Mouse (Mus musculus) heart, embryonic 12.5 days (tissue): Measurements from ENCODE around the gene Atf4. TPM values are rescaled to one million over a fixed set of nuclear protein-coding genes. Genes with fewer than 3 reads are reported as not detected.

ENCODE experiments used
- ATAC-seq: fragments of 200-750 bp; cut with Nextera tagmentation; 2 replicates; pipeline ENCODE4 v1.8.0; 2017; ENCODE audit warnings: moderate TSS enrichment, moderate library complexity; ENCODE audit not compliant: insufficient number of reproducible peaks, low FRiP score
- H3K27ac ChIP-seq: fragments of 300-500 bp; sonication (generic); 2 replicates; pipeline ENCODE4 v1.5.1; 2016; ENCODE audit warnings: mild to moderate bottlenecking, moderate library complexity; ENCODE audit not compliant: poor library complexity, severe bottlenecking
- H3K27me3 ChIP-seq: fragments of 300-500 bp; sonication (generic); replicated peaks from 2 replicates; pipeline ENCODE4 v1.6.1; 2016; ENCODE audit warnings: mild to moderate bottlenecking, moderate library complexity
- H3K36me3 ChIP-seq: fragments of 300-500 bp; sonication (generic); 2 replicates; pipeline ENCODE4 v1.6.1; 2016; ENCODE audit warnings: mild to moderate bottlenecking, moderate library complexity
- H3K4me1 ChIP-seq: fragments of 300-500 bp; sonication (generic); replicated peaks from 2 replicates; pipeline ENCODE4 v1.6.1; 2016; ENCODE audit warnings: mild to moderate bottlenecking
- H3K4me2 ChIP-seq: fragments of 300-500 bp; sonication (generic); 2 replicates; pipeline ENCODE4 v1.6.1; 2016; ENCODE audit warnings: mild to moderate bottlenecking, moderate library complexity
- H3K4me3 ChIP-seq: fragments of 300-500 bp; sonication (generic); 2 replicates; pipeline ENCODE4 v1.5.1; 2016; ENCODE audit warnings: mild to moderate bottlenecking
- H3K9ac ChIP-seq: fragments of 300-500 bp; sonication (generic); 2 replicates; pipeline ENCODE4 v1.6.1; 2016; ENCODE audit warnings: mild to moderate bottlenecking, moderate library complexity
- H3K9me3 ChIP-seq: fragments of 300-500 bp; sonication (generic); replicated peaks from 2 replicates; pipeline ENCODE4 v1.6.1; 2016; ENCODE audit warnings: mild to moderate bottlenecking, moderate library complexity
- WGBS: fragments of 180-500 bp; shearing (Covaris S2); methylation state at CpG from one replicate; pipeline ENCODE4 v1.1.7; 2016; 5-methylcytosine and 5-hydroxymethylcytosine counted together
- polyA plus RNA-seq: library from polyadenylated mRNA; unstranded; fragments of >200 nt; fragmentation: Nextera tagmentation; extraction: Ambion mirVana; gene quantifications from 2 replicates; pipeline ENCODE4 v1.2.1, GENCODE M21; 2016

Gene Atf4
- polyA plus RNA-seq, 1 experiment from 2014 or later = 76.4 TPM

DNA sequence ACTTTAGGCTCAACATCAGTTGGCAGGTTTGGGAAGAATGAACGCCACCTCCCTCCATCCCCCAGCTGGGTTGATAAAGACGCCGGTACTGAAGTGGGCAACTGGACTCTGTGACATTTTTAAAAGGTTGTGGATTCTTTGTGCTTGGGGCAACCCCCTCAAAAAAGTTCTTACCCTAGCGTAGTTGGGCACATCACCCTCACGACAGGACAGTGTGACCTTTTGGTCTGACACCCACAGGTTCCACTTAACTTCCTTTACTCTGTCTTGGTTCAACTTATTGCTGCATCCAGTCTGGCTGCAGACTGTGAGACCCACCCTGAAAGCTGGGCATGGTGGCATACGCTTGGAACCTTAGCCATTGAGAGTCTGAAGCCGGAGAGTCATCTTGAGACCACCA is 31.2 kb upstream of the Atf4 start:
- H3K4me2 ChIP-seq = peak overlapping the region; percentile 7; the same call in 1 of the 2 replicates
- H3K9ac ChIP-seq = no peak overlapping the region
- 57% methylated on average over 7 of the region's 7 CpGs for WGBS
- H3K9me3 ChIP-seq = no peaks in the 10 kb centered on the region
- no peaks in the 10 kb centered on the region for H3K27me3 ChIP-seq
- H3K36me3 ChIP-seq = no peaks in the 10 kb centered on the region
- peaks cover 20% of the 10 kb centered on the region for H3K4me1 ChIP-seq
- no peak for ATAC-seq
- no peak overlapping the region for H3K27ac ChIP-seq
- no peak overlapping the region for H3K4me3 ChIP-seq

DNA sequence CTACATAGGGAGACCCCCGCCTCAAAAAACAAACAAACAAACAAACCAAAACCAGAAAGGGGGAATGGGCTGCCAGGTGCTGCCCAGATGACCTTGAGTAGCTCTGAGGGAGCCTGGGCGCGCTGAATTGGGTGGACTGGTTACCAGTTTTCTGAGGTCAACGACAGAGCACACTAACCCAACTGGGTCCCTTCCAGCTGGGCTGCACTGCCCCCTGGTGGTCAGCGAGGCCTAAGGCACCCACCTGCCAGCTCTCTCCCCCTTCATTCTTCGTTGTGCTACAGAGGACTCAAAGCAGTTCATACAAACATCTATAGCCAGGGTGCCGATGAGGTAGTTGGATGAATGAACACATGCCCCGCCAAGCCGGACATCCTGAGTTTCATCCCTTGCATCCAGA is 29.8 kb upstream of the Atf4 start:
- no peak overlapping the region for H3K9ac ChIP-seq
- H3K4me2 ChIP-seq = no peak overlapping the region
- H3K4me1 ChIP-seq = peaks cover 12% of the 10 kb centered on the region
- no peaks in the 10 kb centered on the region for H3K9me3 ChIP-seq
- H3K27ac ChIP-seq = no peak overlapping the region
- 0 out of 2 replicates have a peak, but pooled peaks have one; percentile 37 for ATAC-seq
- H3K27me3 ChIP-seq = no peaks in the 10 kb centered on the region
- H3K36me3 ChIP-seq = no peaks in the 10 kb centered on the region
- 25% methylated on average over 9 of the region's 9 CpGs for WGBS
- no peak overlapping the region for H3K4me3 ChIP-seq

- Histone ChIP-seq H3K4me2 (no peak overlapping the region), H3K36me3 (no peaks in the 10 kb centered on the region), H3K4me3 (no peak overlapping the region), H3K9ac (no peak overlapping the region), H3K27me3 (no peaks in the 10 kb centered on the region), H3K27ac (no peak overlapping the region), H3K9me3 (no peaks in the 10 kb centered on the region), H3K4me1 (peaks cover 12% of the 10 kb centered on the region)
- WGBS = 46% methylated on average over 2 of the region's 2 CpGs
- ATAC-seq = no peak; the same call in 1 of the 2 replicates
These were observed 29.2 kb upstream of the Atf4 start for GRCm38 (mm10) chr15:80225796-80226195.

DNA sequence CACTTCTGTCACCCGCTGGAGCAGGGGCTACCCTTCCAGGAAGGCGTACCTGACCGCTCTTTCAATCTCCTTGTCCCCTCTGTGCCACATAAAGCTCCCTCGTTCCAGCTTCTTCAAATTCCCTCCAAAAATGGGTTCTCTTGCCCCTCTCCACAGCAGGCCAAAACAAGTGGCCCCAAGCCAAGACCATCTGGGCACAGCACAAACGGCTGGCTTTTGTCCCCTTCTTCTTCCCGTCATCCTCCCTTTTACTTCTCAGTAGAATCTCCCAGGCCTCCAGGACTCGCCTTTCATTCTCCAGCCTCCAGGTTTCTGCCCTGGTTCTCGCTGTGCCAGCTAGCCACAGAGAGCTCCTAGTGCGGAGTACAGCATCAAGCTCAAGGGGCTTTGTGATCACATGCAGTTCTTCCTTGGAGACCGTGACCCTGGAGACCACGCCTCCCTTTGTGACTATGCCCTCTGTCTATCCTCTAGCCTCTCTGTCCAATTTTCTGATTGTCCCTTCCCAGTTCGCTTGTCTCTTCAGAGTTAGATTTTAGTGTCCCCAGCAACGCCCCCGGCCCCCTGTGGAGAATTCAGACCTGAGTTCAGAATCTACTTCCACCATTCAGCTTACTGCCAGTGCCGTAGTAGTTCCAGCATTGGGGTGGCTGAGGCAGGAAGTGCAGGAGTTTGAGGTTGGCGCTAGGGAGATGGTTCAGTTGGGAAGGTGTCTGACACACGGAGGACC is 26.7 kb upstream of the Atf4 start:
- Histone ChIP-seq H3K27me3 (no peaks in the 10 kb centered on the region), H3K27ac (no peak overlapping the region), H3K4me3 (no peak overlapping the region), H3K4me1 (peaks cover 12% of the 10 kb centered on the region), H3K9ac (no peak overlapping the region), H3K4me2 (no peak overlapping the region), H3K36me3 (no peaks in the 10 kb centered on the region), H3K9me3 (no peaks in the 10 kb centered on the region)
- no peak for ATAC-seq
- 74% methylated on average over 17 of the region's 17 CpGs for WGBS

GRCm38 (mm10) chr15:80232331-80232730 is 22.7 kb upstream of the Atf4 start:
- H3K4me2 ChIP-seq = no peak overlapping the region
- ATAC-seq = no peak
- H3K9ac ChIP-seq = no peak overlapping the region
- H3K27me3 ChIP-seq = no peaks in the 10 kb centered on the region
- 66% methylated on average over 2 of the region's 2 CpGs for WGBS
- H3K27ac ChIP-seq = no peak overlapping the region
- no peaks in the 10 kb centered on the region for H3K9me3 ChIP-seq
- no peak overlapping the region for H3K4me3 ChIP-seq
- H3K4me1 ChIP-seq = peaks cover 20% of the 10 kb centered on the region
- H3K36me3 ChIP-seq = peaks cover 21% of the 10 kb centered on the region

DNA sequence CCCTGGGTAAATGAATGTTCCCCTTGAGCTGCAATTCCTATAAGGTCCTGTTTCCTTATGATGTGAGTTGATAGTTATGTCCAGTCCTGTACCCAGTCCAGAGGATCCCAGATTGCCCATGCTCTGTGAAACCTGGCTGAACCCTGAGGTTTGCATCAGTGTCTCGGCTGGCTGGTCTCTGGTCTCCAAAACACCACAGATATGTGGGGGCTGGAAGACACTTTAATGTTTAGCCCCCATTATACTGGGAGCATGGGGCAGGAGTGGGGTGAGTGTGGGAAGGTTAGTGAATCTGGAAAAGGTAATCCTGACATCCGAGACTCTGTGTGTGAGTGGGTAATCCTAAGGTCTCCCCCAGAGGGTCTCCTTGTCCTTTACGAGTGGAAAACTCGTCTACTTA is 21.9 kb upstream of the Atf4 start:
- Histone ChIP-seq H3K4me3 (no peak overlapping the region), H3K9me3 (no peaks in the 10 kb centered on the region), H3K27ac (peak overlapping the region; percentile 59; the same call in 1 of the 2 replicates), H3K27me3 (no peaks in the 10 kb centered on the region), H3K9ac (no peak overlapping the region), H3K36me3 (peaks cover 28% of the 10 kb centered on the region), H3K4me1 (peaks cover 20% of the 10 kb centered on the region), H3K4me2 (0 out of 2 replicates have a peak overlapping the region, but pooled peaks have one; percentile 94)
- 70% methylated on average over 4 of the region's 4 CpGs for WGBS
- no peak for ATAC-seq

GRCm38 (mm10) chr15:80233733-80234509 is 21.1 kb upstream of the Atf4 start, which contains the start of gene Mief1:
TSS of gene Mief1 (plus strand) at chr15:80234018.
- ATAC-seq = peak; percentile 98
- peak within 1 kb of the TSS; percentile 93 for H3K9ac ChIP-seq
- H3K9me3 ChIP-seq = no peaks in the 10 kb centered on the region
- H3K4me3 ChIP-seq = peak within 1 kb of the TSS; percentile 90
- H3K4me2 ChIP-seq = peak within 1 kb of the TSS; percentile 94
- H3K27me3 ChIP-seq = no peaks in the 10 kb centered on the region
- WGBS = under 1% methylated on average over 67 of the region's 67 CpGs
- peak within 1 kb of the TSS; percentile 78 for H3K27ac ChIP-seq
- H3K36me3 ChIP-seq = peaks cover 36% of the 10 kb centered on the region
- H3K4me1 ChIP-seq = peaks cover 20% of the 10 kb centered on the region

- H3K27me3 ChIP-seq = no peaks in the 10 kb centered on the region
- peaks cover 20% of the 10 kb centered on the region for H3K4me1 ChIP-seq
- H3K36me3 ChIP-seq = peaks cover 46% of the 10 kb centered on the region
- no peaks in the 10 kb centered on the region for H3K9me3 ChIP-seq
- peak within 1 kb of the TSS; percentile 94 for H3K4me2 ChIP-seq
- peak within 1 kb of the TSS; percentile 93 for H3K9ac ChIP-seq
- no peak for ATAC-seq
- H3K27ac ChIP-seq = no peak within 1 kb of the TSS
- 82% methylated on average over 9 of the region's 9 CpGs for WGBS
- H3K4me3 ChIP-seq = peak within 1 kb of the TSS; percentile 90
These were observed 19.4 kb upstream of the Atf4 start, which contains the start of gene AC140267.1 for GRCm38 (mm10) chr15:80235535-80235934. TSS of gene AC140267.1 (plus strand) at chr15:80235835.

DNA sequence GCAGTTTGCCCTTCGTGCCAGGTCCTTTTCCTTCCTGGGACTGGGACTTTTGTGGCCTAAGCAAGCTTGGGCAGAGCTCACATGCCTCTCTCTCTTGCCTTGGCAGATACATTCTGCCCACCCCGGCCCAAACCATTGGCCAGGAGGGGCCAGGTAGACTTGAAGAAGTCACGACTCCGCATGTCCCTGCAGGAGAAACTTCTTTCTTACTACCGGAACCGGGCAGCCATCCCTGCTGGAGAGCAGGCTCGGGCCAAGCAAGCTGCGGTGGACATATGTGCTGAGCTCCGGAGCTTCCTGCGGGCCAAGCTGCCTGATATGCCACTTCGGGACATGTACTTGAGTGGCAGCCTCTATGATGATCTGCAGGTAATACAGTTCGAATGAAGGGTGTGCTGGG is 6.8 kb upstream of the Atf4 start:
- no peaks in the 10 kb centered on the region for H3K9me3 ChIP-seq
- no peak overlapping the region for H3K4me3 ChIP-seq
- no peak overlapping the region for H3K27ac ChIP-seq
- H3K27me3 ChIP-seq = no peaks in the 10 kb centered on the region
- no peak for ATAC-seq
- no peak overlapping the region for H3K4me2 ChIP-seq
- WGBS = 94% methylated on average over 12 of the region's 12 CpGs
- peaks cover 70% of the 10 kb centered on the region for H3K36me3 ChIP-seq
- no peak overlapping the region for H3K9ac ChIP-seq
- H3K4me1 ChIP-seq = peaks cover 31% of the 10 kb centered on the region

DNA sequence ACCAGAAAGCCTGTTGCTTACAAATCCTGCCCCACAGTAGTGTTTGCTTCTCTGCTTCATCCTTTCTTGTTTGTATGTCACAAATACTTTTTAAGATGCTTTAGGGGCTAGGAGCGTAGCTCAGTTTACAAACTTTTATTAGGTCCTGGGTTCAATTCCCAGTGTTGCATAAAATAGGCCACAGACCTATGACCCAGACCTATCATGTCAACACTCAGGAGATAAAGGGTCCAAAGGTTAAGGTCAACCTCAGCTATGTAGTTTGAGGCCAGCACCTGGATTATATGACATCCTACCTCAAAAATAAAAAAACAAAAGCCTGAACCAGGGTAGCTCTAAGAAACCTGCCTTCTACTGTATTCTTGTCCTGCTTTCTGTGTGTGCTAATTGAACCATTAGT is 6.4 kb upstream of the Atf4 start:
- ATAC-seq = no peak
- peaks cover 35% of the 10 kb centered on the region for H3K4me1 ChIP-seq
- no peaks in the 10 kb centered on the region for H3K27me3 ChIP-seq
- peaks cover 65% of the 10 kb centered on the region for H3K36me3 ChIP-seq
- H3K9ac ChIP-seq = no peak overlapping the region
- H3K9me3 ChIP-seq = no peaks in the 10 kb centered on the region
- no peak overlapping the region for H3K4me2 ChIP-seq
- 96% methylated on average over 1 of the region's 1 CpGs for WGBS
- no peak overlapping the region for H3K4me3 ChIP-seq
- no peak overlapping the region for H3K27ac ChIP-seq

GRCm38 (mm10) chr15:80249672-80250071 is 5.3 kb upstream of the Atf4 start:
- H3K4me3 ChIP-seq = no peak overlapping the region
- no peak overlapping the region for H3K4me2 ChIP-seq
- H3K9ac ChIP-seq = no peak overlapping the region; the same call in 1 of the 2 replicates
- H3K4me1 ChIP-seq = peaks cover 45% of the 10 kb centered on the region
- WGBS = 91% methylated on average over 10 of the region's 10 CpGs
- H3K9me3 ChIP-seq = no peaks in the 10 kb centered on the region
- H3K27ac ChIP-seq = peak overlapping the region; percentile 87; the same call in 1 of the 2 replicates
- H3K36me3 ChIP-seq = peaks cover 57% of the 10 kb centered on the region
- H3K27me3 ChIP-seq = no peaks in the 10 kb centered on the region
- no peak for ATAC-seq
